Mouse (Mus musculus) heart, adult 18-20 months (tissue): Measurements from ENCODE around the gene Serpinb9b. TPM values are rescaled to one million over a fixed set of nuclear protein-coding genes. Genes with fewer than 3 reads are reported as not detected.

Experiments
- total RNA-seq, 2 experiments: library from RNA; stranded (reverse); gene quantifications; 2 replicates each; pipeline ENCODE4 v1.2.3; 2021

The Serpinb9b gene
- total RNA-seq, 2 experiments from 2014 or later = 0.13 to 0.27 TPM

Other genes with a start within 250 kb of the Serpinb9b start
- gene Mylk4, start 243.5 kb upstream of the Serpinb9b start, total RNA-seq = 100 to 1,000 TPM; 206 to 302 TPM
- 10 to 100 TPM; 19.9 to 26.0 TPM for gene Wrnip1, start 225.4 kb upstream of the Serpinb9b start, total RNA-seq
- gene D930007J09Rik, start 224.6 kb upstream of the Serpinb9b start, total RNA-seq = not detected
- gene Serpinb1a, start 176.2 kb upstream of the Serpinb9b start, total RNA-seq = 1 to 10 TPM; 2.9 to 4.7 TPM
- gene Serpinb1c, start 129.2 kb upstream of the Serpinb9b start, total RNA-seq = 1 to 10 TPM; 1.3 to 3.5 TPM
- 10 to 100 TPM; 31.5 to 39.0 TPM for gene Serpinb6b, start 62.2 kb upstream of the Serpinb9b start, total RNA-seq
- 10 to 100 TPM in 1 of 2 experiments, 1 to 10 TPM in 1; 9.4 to 11.3 TPM for gene Serpinb9, start 24.2 kb upstream of the Serpinb9b start, total RNA-seq
- gene Serpinb1b, start 51.2 kb downstream of the Serpinb9b start, total RNA-seq = not detected
- not detected for gene Serpinb9c, start 132.3 kb downstream of the Serpinb9b start, total RNA-seq
- not detected for gene Serpinb9d, start 165.5 kb downstream of the Serpinb9b start, total RNA-seq
- gene Serpinb9e, start 222.2 kb downstream of the Serpinb9b start, total RNA-seq = not detected